Mouse (Mus musculus): Measurements from ENCODE around the gene Tspo.
A peak's percentile ranks its signal among the peaks of the same experiment; 100 is the strongest.

Gene Tspo

DNA sequence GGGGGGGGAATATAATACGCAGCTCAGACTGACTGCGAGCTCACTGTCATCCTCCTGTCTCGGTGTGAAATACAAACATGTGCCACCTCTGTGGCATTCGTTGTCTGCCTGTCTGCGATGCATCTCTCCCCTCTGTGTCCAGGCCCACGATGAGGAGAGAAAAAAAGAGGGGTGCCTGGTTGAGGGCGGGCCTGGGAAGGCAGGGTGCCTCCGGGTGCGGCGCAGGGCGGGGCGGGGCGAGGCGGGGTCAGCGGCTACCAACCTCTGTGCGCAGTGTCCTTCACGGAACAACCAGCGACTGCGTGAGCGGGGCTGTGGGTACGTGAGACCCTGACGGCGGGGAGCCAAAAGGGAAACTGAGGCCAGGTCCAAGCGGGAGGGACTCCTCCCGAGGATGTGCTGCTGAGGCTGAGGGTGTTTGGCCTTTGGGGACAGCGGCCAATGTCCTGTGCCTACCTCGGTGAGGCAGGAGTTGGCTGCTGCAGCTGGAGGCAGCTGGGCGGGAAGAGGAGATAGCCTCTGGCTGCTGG is at the start of gene Tspo, which contains the start of gene Mcat:
Tspo (plus strand) TSS at position 266 of the 530 bp plus-strand sequence.
Mcat (minus strand) TSS at position 461 of the 530 bp plus-strand sequence.
- peak; percentile 66 for DNase-seq (ENCODE audit: low spot score)

DNA sequence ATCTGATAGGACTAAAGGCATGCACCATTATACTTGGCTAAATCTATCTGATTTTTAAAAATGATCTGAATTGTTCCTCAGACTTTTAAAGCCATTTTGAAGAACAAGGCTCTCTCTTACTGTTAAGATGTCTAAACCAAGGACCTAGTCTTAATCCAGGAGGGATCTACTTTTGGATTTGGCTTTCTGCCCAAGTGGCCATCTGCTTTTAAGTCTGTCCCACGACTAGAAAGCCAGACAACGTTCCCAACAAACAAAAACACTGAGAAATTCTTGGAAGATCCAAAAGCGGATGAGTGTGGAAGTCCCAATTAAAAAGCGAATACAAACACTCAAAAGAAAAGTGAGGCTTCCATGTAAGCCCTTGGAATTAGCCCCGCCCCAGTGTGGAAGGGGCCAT is 48.4 kb upstream of the Tspo start:
- no peak for DNase-seq (ENCODE audit: low spot score)

DNA sequence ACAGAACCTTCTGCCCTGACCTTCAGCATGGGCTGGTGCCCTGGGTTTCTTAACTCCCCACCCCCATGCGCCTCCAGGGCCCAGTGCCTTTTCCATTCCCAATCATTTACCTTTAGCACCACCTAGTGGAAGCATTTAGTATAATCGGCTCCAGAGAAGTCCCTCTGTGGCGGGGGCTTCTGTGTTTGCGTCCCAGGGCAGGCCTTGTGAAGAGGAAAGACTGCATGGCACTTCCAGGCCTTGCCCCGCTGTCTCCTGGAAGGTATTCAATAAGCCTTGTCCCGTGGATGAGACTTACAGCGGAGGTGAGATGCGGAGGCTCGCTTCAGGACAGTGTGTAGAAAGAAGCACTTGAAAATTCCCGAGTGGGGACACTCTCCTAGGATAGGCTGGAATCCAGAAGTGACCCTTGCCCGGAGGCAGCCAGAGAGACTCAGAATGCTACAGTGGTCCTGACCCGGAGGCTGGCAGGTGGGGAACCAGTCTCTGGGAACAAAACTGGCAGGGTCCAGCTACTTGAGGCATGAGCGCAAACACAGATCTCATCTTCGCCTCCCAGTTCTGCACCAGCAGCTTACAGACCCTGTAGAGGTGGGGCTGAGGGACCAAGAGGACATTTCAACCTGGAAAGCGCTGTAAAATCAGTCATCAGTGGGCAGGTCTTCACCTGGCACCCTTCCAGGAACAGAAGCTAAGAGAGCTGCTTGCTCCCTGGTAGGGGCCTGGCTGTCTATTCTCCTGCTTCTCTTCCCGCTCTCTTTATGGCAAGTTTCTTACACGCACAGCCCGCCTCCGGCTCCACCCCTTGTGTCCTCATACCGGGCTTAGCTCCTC is 45.0 kb upstream of the Tspo start:
- DNase-seq (ENCODE audit: low spot score) = peak; percentile 64

DNA sequence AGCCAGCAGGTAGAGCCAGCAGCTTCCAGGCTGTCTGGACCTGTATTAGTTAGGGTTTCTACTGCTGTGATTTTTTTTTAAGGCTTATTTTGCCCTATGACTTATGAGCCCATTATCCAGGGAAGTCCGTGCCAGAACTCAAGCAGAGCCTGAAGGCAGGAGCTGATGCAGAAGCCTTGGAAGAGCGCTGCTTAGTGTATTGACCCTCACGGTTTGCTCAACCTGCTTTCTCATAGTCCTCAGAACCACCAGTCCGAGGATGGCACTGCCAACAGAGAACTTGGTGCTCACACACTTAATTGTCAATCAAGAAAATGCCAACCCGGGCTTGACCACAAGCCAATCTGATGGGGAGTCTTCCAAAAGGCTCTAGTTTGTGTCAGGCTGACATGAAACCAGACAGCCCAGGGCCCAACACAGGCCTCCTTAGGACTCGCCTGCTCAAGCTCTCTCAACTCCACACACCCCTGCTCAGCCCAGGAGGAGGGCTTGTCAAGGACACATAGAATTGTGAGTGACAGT is 42.5 kb upstream of the Tspo start:
- no peak for DNase-seq (ENCODE audit: low spot score)

DNA sequence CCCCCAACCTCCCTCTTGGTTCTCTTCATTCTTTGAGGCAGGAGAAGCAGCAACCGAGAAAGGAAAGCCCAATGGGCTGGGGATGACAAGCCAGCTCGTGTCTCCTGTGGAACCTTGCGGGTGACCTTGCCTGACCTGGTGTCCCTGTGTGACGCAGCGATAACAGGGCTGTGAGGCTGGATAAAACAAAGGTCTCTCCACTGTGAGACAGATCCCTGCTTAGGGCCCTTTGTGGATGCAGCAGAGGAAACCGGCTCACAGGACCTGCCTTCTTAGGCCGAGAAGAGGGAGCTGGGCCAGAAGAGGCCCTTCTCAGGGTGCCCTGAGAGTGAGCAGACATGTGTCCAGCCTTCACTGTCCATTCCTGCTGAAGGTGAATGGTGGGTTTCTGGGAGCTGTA is 40.2 kb upstream of the Tspo start:
- no peak for DNase-seq (ENCODE audit: low spot score)

DNA sequence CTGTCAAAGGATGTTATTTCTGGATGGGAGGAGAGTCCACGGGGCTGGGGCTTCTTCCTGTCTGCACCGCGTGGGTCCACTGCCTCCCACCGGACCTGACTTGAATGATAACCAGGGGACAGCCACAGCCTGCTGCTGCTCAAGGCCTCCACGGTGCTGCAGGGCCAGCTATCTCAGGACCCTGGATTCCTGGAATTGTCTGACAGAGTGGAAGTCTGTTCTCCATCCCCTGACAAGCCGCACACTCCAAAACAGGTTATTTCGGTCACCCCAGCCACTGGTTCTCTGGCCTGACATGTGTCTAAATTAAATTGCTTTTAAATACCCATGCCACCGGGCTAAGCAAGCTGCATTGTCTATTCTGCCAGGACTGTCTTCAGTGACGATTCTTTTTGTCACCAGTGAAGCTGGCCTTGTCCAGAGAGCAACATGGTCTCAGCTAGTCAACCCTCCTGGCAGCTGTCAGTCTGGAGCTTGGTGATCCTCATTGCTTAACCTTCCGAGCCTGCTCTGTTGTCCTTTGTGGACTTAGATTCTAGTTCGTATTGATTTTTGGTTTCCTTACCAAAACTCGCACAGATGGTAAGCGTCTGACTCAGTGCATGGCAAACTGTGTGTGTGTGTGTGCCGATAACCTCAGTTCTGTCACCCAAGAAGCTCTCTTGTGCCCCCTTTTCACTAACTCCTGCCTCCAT is 39.6 kb upstream of the Tspo start:
- no peak for DNase-seq (ENCODE audit: low spot score)

DNA sequence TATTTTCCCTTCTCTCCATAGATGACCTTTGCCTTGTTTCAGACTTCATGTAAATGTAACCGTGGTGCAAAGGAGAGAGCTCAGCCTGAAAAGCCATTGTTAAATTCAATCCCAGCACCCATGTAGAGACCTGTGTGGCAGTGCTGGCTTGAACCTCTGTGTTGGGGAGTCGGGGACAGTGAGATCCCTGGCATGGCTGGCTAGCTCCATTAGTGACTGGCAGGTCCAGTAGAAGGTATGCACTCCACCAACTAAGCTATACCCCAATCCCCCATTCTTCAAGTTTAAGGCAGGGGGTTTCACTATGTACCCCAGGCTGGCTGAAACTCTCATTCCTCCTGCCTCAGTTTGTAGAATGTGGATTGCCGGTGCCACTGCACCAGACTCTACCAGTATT is 39.1 kb upstream of the Tspo start:
- DNase-seq (ENCODE audit: low spot score) = no peak

DNA sequence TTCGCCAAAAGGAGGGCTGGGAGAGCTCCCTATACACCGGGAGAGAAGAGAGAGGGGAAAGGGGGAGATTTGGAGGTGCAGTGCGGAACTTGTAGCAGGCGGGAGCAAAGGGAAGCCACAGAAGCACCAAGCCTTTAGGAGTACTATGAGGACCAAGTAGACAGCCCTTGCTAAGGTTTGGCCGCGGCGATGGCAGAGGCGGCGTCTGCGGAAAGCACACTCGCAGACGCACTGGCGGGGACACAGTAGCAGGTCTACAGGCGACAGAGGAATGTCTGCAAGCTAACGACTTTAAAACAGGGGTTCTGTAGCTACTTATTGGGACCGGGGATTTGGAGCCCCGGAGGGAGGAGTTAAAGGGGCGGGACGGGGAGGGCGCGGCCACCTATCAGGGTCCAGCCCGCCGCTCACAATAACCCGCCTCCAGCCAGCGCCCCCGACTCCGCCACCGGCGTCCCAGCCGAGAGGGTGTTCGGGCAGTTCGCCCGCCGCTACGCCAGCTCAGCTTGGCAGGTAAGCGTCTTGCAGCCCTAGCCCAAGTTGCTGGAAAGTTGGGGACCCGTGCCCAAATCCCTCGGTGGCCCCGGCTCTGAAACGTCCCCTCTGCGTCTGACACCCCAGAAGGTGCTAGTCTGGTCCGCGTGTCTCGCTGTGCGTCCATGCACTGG is 36.8 kb upstream of the Tspo start, which contains the start of gene Bik:
Bik (plus strand) TSS at position 439 of the 668 bp plus-strand sequence.
- peak; percentile 53 for DNase-seq (ENCODE audit: low spot score)

DNA sequence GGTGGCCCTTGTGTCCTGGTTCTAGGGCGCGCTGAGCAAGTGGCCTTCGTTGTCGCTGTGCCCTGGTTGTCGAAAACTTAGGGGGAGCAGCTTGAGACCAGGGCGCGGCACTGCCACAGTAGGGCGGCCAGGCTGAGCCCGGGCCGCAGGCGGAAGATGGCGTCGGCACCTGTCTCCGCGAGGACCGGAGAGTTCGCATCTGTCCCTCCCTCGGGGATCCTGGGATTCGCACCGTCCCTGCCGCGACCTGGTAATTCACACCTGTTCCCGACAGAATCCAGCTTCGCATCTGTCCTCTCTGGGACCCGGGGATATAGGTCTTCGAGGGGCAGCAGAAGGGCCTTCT is 36.3 kb upstream of the Tspo start:
- no peak for DNase-seq (ENCODE audit: low spot score)

DNA sequence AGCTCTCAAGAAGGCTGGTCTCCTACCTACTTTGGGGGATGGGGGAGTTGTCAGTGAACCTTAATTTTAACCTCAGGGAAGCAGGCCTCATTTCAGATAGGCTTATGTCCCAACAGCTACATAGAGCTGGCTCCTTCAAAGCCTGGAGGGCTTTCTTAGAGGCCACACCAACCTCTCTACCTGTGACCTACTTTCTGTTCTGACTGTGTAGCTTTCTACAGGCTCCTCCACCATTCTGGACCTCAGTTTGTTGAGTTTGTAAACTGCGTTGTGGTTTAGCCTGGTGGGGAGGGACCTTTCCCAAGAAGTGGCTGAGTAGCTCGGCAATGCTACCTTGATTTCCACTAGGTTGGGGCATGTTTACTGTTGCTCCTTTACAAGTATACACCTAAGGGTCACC is 35.6 kb upstream of the Tspo start:
- no peak for DNase-seq (ENCODE audit: low spot score)

DNA sequence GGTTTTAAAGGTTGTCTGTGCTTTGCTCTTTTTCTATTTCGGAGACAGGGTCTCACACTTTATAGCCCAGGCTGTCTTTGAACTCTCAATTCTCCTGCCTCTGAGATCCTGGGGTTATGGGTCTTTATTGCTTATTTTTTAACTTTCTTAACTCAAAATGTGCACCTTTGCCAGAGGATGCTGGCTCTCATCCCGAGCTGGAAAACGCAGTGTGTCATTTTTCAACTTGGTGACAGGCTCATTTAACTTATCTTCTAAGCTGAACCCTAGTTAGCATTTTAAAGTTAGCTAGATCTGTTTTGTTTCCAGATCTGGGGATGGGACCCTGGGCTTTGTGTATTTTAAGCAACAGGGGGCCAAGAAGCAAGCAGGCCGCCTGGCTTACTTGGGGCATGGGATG is 34.5 kb upstream of the Tspo start:
- DNase-seq (ENCODE audit: low spot score) = no peak

DNA sequence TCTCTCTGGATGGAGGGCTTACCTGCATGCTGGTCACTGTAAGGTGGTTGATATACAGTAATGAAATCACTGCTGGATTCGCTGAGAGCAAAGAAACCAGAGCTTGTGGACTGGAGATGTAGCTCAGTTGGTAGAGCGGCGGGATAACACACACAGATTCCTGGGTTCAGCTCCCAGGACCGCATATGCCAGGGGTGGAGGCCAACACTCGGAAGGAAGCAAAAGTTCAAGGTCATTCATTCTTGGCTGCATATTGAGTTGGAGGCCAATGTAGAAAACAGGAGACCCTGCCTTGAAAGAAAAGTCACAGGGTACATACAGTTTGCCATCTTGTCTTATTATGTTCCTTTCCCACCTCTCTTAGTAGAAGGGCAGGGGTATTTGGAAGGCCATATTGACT is 33.6 kb upstream of the Tspo start:
- no peak for DNase-seq (ENCODE audit: low spot score)

DNA sequence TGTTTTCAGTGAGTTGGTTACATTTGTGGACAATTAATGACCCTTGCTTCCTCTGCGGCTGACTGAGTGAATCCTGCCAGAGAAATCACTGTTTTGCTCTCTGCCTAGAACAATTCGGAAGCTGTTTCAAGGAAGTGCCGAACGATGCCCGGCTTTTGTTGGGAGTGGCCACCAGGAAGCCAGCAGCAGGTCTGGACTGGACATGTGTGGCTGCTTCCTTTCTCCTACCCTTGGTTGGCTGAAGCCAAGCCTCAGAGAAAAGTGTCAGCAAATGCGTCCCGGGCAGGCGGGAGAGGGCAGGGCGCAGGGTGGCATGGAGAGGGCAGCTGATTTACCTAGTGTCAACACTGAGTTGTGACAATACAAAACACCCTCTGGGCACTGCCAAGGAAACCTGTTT is 33.2 kb upstream of the Tspo start:
- no peak for DNase-seq (ENCODE audit: low spot score)

DNA sequence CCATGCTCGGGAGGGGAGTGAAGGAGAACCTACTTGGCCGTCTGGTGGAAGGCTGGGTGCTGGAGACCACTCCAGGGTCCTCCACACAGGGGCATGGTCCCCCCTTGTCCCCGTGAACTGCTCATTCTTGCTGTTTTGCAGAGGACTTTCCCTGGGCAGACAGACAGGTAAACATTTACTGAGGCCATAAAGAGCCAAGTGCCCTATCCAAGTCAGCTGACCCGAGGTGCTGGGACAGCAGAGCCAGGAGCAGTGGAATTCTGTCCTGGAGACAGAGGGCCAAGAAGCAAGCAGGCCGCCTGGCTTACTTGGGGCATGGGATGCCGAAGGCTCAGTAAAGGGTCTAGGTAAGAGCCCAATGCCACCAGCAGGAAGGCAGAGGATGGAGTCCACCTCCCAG is 32.7 kb upstream of the Tspo start:
- DNase-seq (ENCODE audit: low spot score) = no peak

DNA sequence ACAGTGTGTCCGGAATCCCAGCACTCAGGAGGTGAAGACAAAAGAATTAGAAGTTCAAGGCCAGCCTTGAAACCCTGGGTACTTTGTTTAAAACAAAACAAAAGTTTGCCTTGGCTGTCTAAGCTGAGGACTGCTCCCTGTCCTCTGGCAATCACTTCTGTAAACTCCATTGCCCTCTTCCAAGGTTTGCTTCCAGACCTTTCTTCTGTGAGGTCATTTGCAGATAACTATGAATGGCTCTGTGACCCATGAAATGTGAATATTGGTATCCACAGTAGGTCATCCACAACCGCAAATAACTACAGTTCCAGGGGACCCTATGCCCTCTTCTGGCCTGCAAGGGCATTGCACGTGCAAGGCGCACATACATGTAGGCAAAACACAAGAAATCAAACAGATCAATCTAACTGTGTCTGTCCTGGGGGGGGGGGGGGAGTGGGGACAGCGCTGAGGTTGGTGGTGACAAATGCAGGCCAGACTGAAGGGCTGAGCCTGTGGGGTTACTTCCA is 31.4 kb upstream of the Tspo start:
- peak; percentile 8 for DNase-seq (ENCODE audit: low spot score)

DNA sequence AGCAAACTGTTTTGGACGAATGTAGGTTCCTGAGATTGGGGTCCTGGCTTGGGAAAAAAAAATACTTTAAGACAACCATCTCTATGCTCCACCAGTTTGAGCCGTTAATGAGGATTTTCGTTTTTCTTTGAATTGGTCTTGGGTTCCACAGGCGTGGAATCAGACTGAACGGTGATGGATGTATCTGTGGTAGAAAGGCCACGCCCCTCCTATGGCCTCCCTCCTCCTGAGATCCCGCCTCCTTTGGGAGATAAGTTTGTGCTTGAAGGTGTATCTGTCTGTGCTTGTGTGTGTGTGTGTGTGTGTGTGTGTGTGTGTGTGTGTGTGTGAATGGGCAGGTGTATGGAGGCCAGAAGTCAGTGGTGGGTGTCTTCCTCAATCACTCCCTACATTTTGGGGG is 30.8 kb upstream of the Tspo start:
- no peak for DNase-seq (ENCODE audit: low spot score)

DNA sequence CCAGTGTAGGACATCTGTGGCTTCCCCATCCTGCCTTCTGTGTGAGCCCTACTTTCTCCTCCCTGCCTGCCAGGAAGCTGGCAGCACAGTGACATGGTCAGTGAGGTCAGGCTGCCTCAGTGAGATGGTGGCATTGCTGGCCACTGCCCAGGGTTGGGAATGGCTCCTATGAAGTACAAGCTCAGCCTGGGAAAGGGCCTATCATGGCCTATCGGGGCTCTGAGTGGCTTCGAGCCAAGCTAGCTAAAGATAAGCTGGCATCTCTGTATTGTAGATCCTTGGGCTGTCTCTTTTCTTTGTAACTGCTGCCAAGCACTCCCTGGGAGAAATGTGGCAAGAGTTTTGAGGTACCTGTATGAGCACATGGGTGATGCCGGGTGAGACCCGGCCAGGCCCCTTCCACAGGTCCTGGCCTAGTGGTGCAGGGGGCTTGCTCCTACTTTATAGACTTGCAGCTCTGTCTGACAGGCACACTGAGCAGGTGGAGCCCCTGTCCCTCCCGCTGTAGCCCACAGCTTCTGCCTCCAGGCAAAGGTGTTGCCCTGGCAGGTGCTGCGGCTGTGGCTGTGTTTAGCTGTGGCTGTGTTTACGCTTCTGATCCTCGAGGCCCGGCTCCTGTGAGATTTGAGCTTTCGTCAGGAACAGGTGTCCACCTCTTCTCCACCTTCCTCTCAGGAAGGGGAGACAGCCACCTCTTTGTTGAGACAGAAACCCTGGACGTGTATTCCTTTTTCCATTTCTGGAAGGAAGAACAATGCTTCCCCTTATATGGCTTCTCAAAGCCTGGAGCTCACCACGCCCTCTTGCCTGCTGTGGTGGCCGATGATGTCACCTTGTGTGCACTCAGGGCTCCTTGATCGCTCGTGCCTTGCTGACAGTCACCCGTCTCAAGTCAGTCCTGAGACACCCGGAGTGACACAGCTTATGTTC is 28.2 kb upstream of the Tspo start:
- DNase-seq (ENCODE audit: low spot score) = no peak

DNA sequence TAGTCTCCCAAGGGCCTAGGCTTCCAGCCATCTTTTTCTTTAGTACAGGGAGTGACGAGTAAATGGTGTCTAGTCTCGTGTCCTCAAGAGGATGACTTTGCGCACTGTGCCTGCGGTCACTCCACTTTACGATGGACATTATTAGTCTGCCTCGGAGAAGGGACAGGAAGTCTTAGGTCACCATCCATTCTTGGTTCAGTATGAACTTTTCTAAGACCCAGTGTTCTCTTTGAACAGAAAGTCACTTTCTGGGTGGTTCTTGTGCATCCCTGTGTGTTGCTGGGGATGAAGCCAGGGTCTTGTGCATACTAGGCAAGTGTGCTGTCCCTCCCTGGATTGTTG is 27.5 kb upstream of the Tspo start:
- DNase-seq (ENCODE audit: low spot score) = no peak

DNA sequence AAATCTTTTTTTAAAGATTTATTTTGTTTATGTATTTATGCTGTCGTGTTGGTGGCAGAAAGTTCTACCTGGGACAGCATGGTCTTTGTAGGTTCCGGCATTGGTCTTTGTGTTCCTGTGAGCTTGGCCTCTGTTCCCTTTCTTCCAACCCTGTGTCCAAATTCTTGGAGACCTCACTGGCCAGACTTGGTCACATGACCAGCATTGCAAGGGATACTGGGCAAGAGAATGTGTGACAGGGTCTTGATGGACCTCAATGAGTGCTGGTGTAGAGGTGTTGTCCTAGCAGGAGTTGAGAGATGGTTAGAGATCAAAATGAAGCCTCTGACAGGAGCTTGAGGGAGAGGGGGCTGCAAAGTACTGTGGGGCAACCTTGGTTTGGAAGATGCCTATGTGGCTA is 24.5 kb upstream of the Tspo start:
- DNase-seq (ENCODE audit: low spot score) = no peak

DNA sequence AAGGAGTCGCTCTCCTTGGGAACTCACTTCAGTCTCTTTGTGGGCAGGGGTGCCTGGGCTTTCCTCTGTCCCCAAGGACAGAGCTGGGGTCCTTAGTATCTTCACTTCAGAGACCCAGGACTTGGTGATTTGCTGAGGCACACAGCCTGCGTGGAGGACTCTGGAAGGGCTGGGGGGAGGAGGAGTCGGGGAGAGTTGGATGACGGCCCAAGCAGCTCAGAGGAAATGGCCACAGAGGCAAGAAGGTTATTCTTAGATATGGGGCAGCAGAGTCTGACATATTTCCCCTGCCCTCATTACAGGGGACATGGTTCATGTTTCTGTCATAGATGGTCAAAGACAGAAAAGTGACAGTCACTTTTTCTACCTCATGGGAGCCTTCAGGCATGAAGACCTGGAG is 23.5 kb upstream of the Tspo start:
- DNase-seq (ENCODE audit: low spot score) = no peak

DNA sequence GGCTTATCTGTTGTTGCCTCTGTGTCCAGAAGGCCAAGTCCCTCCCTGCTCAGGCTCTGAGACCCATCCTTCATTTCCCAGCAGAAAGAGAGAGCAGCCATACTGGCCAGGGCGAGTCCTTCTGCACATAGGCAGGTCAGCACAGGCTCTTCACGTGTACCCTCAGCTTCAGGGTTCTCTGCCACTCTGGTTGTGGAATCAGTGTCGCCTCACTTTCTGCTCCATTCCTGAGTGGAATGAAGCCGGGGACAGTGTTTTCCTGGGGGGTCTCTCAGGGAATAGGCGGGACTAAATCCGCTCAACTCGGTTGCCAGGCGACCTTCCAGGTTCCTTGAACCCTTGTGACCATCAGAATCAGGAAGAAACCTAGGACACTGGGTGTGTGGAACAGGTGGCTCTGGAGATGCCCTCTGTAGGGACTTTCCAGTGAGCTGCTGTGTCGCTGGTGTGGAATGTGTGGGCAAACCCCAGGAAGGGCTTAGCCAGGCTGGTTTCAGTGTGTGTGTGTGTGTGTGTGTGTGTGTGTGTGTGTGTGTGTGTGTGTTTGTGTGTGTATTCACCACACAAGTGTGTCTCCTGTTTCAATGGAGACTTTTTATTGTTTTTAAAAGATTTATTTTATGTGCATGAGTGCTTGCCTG is 21.6 kb upstream of the Tspo start:
- DNase-seq (ENCODE audit: low spot score) = no peak

Data from T-cell, adult 2 months (primary cell).